Mouse (Mus musculus) hindlimb bud, embryonic 11.5 days (tissue): ENCODE measurements around the gene Rab40c.
"Not testable (repeated sequence)": the region's sequence is repeated elsewhere in the genome, so short reads cannot be mapped to it uniquely, and the experiment has no call there.

Source experiments
- DNase-seq: peaks from one replicate; pipeline ENCODE4 v3.0.0-alpha.2; 2012; ENCODE audit warnings: low read depth, low spot score; ENCODE audit errors: extremely low spot score

Gene Rab40c

DNA sequence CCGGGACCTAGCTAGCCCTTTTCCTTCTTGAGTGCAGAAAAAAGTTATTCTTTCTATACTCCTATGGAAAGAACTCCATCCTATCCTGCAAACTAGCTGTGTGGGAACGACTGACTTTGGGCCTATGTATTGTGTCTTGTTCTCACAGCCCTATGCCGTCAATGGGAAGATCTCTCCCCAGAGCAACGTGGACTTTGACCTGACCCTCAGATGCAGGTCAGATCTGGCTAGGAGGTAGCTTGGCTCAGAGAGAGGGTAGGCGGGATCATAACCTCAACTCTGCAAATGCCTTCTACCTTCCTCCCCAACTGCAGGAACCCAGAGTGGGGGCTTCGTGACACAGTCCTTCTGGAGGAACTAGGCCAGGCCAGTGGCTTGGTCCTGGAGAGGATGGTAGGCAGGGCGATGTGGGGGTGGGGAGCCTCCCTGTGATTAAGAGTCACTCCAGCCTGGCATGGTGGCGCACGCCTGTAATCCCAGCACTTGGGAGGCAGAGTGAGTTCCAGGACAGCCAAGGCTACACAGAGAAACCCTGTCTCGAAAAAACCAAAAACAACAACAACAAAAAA lies 43.1 kb downstream of the Rab40c start:
- DNase-seq = no peak

- no peak for DNase-seq
These were observed 44.1 kb downstream of the Rab40c start for GRCm38 (mm10) chr17:25875171-25876136.

DNA sequence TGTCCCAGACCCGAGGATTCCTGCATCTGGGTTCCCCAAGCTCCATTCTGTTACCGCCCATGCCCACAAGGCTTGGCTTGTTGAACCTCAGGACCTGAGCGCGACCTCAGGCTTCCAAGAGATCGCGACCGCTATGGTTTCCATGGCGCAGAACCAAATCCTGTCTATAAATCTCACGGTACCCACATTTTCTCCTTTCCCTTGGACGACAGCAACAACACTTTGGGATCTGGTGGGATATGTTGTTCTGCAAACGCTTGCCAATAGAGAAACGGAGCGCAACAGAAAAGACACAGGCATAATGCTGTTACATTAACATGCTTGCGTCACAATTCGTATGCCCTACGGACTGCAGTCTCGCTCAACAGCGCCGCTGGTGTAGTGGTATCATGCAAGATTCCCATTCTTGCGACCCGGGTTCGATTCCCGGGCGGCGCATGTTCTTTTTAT lies 44.8 kb downstream of the Rab40c start, which contains the start of gene Mettl26:
Mettl26 (plus strand) TSS at position 354 of the 450 bp plus-strand sequence.
- DNase-seq = peak; percentile 96

DNA sequence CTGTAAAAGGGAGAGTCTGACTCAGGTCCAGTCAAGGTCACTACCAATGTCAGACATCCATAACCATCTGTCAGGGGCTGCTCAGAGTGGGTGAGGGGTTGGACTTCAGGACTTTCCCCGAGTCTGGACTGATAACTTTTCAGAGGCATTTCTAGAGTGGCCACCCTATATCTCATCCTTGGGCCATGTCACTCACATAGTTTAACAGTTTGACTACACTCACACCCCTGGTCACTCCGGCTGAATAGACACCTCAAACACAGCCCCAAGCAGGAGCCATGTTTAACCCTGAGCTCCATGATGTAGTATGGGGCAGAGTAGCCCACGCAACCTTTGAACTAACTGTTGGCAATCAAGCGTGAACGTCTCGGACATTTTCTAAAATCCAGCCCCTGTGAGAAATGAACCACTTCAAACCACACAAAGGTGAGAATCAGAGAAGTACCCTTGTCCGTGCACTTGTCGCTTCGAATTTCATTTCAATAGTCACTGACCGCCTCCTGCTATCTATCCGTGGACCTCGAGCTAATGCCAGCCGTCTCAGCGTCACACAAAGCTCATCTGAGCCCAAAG lies 45.3 kb downstream of the Rab40c start:
- DNase-seq = no peak

DNA sequence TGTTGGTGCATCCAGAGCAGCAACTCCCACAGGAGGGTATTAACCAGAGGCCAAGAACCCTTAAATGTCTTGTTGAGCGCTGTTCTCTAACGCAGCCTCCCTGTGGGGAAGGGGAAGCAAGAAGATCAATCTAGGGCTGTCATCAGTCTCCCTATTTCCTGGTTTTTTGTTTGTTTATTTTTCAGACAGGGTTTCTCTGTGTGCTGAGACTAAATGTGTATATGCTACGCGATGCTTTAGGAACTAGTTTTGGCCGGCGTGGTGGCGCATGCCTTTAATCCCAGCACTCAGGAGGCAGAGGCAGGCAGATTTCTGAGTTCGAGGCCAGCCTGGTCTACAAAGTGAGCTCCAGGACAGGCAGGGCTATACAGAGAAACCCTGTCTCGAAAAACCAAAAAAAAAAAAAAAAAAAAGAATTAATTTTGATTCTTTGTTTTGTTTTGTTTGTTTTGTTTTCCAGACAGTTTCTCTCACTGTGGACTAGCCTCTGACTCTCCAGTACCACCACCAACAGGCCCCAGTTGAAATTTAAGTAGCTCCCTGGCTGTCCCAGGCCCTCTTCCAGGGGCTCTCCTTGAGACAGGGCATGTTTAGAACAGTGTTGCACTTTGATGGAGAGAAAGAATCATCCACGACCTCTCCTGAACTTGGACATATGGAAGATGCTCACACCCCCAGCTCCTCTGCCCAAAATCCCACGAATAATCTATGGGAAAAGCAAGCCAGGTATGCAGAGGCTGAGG lies 46.0 kb downstream of the Rab40c start:
- DNase-seq = no peak

- no peak for DNase-seq
These were observed 46.9 kb downstream of the Rab40c start for GRCm38 (mm10) chr17:25872676-25873075.

- DNase-seq = not testable (repeated sequence)
These were observed 48.0 kb downstream of the Rab40c start for GRCm38 (mm10) chr17:25871566-25871965.

- DNase-seq = no peak
These were observed 49.6 kb downstream of the Rab40c start for GRCm38 (mm10) chr17:25869954-25870353.

DNA sequence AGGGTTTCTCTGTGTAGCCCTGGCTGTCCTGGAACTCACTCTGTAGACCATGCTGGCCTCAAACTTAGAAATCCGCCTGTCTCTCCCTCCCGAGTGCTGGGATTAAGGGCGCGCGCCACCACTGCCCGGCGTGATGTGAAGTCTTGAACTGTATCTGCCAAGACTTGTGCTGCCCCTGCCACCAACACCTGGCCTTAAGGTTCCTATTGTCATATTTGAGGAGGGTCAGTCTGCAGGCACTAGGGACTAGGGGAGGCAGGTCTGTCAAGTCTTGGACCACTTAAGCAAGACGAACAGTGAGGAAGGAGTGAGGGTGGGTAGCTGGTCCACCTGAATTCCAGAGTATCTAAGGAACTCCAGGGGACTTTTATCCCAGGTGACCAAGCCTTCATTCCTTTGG lies 50.0 kb downstream of the Rab40c start:
- no peak for DNase-seq

DNA sequence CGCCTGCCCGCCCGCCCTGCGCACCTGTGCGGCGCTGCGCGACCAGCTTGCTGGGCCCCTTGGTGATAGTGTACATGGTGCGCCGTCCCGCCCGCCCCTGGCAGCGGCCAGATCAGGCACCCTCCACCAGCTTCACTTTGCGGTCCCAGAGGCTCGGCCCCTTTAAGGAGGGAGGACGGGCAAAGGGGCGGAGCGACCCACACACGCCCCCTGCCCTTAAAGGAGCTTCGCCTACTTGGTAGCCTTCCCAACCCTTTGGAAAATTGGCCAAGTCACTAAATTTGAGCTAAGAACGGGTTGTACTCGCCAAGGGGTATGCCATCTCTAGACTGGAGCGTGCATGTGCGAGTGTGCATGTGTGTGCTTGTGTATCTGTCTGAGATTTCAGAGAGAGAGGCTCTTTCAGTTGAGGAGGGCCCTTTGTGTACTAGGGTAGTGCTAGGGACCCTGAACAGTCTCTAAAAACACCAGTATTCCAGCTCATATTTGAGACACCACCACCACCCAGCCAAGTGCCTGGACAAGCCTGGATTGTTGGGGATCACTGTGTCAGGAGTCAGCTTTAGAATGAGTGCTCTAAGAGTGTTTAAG lies 50.8 kb downstream of the Rab40c start, which contains the start of gene Mcrip2:
Mcrip2 (minus strand) TSS at position 164 of the 591 bp plus-strand sequence.
- DNase-seq = no peak

DNA sequence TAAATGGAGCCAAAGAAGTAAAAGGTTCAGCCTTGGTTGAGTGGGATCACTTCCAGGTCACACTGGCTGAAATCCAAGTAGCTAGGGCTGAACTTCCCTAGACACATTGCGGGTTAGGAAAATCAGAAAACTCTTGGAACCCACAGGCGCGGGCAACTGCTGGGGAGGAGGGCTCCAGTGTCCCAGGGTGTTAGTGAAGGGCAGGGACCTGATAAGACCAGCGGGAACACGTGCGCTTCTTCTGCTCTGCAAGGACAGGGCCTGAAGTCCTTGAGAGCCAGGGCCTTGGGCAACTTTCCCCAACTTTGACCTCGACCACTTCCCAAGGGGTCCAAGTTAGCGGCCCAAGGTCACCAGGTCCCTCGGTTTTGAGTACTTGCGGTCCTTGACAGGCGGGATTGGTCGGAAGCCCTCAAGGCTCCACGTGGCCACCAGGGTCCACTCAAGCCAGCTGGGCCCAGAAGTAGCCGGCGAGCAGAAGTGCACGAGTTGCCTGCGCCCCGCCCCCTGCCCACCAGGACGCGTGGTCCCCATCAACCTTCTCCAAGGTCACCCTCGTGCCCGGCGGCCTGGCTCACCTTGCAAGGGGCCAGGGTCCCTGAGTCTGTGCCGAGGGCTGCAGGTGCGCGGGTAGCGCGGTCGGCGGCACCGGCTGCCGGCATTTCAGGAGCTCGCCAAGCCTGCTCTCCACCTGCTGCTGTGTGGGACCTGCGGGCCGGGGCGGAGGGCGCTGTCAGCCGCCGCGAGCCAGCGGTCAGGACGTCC lies 51.5 kb downstream of the Rab40c start:
- no peak for DNase-seq

- DNase-seq = no peak
These were observed 52.1 kb downstream of the Rab40c start for GRCm38 (mm10) chr17:25867509-25867835.

DNA sequence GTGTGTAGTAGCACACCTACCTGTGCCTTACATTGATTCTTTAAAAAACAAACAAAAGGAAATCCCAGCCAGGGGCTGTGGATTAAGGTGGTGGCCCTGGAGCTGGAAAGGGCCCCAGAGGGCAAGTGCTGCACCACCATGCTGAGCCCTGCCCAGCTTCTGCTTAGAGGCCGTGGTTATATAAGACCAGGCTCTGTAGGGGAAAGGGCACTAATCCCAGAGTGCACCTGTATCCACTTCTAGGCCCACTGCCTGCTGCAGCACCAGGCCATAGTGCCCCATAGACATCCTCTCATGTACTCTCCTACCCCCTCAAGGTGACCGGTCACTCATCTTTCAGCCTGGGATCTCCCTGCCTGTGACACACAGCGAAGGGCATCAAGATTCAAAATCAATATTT lies 53.4 kb downstream of the Rab40c start:
- no peak for DNase-seq

DNA sequence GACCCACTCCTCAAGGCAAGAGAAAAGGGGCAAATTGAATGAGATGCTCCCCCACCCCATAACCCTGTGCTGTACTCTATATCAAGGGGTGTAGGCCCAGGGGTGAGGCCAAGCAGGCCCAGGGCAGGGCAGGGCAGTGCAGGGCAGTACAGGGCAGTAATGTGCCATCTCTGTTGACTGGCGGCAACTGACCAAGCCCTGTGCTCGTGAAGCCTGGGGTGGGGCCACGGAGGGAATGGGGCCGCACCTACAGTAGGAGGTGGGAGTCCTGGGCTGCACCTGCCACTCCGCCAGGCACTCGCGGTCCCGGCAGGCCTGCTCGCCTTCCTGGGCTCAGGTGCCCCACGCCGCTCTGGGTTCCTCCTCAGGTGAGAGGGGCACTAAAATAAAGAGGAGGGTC lies 54.2 kb downstream of the Rab40c start:
- no peak for DNase-seq

GRCm38 (mm10) chr17:25864311-25864710 lies 55.2 kb downstream of the Rab40c start:
- DNase-seq = no peak

DNA sequence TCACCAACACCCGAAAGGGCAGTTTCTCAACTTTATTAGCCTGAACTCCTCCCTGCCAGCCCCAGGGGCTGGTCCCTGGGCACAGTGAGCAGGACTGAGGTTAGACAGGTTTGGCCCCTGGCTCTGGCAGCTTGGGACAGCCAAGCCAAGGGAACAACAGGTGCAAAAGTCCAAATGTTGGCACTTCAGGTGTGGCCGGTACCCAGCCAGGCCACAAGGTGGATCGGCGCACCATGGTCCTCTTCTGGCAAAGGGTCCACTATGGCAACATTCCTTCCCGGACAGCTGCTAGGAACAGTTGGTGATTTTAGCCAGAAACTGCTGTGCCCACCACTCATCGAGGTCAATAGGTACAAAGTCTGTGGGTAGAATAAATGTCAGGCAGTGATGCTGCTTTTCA lies 55.8 kb downstream of the Rab40c start:
- no peak for DNase-seq

- no peak for DNase-seq
These were observed 57.6 kb downstream of the Rab40c start for GRCm38 (mm10) chr17:25861704-25862612.

DNA sequence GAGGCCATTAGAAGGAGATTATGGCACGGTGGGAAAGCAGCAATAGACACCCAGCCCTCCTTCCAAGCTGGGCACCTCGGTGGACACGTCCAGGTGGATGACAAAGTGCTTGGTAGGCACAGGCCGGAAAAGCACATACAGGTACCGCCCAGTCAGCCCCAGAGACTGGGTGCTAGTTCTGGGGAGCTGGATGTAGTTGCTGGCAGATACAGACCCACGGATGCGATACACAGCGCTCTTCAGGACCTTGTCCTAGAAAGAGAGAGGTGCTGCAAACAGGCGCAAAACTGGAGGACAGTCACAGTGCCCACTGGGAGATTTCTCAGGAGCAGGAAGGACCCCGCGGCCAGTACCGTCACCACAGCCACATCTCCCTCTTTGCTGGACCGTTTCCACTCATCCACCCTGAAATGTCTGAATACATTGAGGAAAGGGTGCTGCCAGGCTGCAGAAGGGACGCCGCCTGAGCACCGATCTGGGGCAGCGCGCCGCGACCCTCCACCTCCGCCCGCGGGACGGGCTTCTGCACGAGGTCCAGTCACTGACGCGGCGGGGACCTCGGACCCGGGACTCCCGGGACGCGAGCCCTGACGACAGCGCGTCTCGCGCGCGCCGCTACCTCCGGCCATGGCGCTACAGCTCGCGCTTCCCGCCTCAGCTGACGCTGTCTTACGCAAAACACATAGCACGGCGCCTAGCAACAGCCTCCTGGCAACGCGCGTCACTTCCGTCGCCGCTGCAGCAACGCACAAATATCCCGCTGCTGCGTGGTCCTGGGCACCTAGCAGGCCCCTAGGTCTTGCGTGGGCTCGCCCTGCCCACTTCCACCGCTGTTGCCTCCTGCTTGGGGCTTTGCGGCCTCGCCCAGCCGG lies 58.5 kb downstream of the Rab40c start, which contains the start of gene Wdr90:
Wdr90 (minus strand) TSS at position 670 of the 872 bp plus-strand sequence.
- DNase-seq = no peak
